Mouse (Mus musculus) inflammation-experienced regulatory T-cells, adult 16 weeks (primary cell): ENCODE data around the gene Wdr91. TPM values are rescaled to one million over a fixed set of nuclear protein-coding genes. Genes with fewer than 3 reads are reported as not detected.

ENCODE experiments used
- polyA plus RNA-seq: library from polyadenylated mRNA; unstranded; fragments of 100-300 nt; shearing (Covaris generic); gene quantifications from one replicate; pipeline ENCODE4 v1.2.1, GENCODE M21; 2017

The Wdr91 gene
- polyA plus RNA-seq: 31.7 TPM

GRCm38 (mm10) chr6:34910371-34911219, at the start of gene Wdr91:
Gene Wdr91, minus strand, starts transcription at chr6:34910876.

GRCm38 (mm10) chr6:34919956-34920355, 9.3 kb upstream of the Wdr91 start, which contains the start of gene Stra8:
Gene Stra8, plus strand, starts transcription at chr6:34920163.

DNA sequence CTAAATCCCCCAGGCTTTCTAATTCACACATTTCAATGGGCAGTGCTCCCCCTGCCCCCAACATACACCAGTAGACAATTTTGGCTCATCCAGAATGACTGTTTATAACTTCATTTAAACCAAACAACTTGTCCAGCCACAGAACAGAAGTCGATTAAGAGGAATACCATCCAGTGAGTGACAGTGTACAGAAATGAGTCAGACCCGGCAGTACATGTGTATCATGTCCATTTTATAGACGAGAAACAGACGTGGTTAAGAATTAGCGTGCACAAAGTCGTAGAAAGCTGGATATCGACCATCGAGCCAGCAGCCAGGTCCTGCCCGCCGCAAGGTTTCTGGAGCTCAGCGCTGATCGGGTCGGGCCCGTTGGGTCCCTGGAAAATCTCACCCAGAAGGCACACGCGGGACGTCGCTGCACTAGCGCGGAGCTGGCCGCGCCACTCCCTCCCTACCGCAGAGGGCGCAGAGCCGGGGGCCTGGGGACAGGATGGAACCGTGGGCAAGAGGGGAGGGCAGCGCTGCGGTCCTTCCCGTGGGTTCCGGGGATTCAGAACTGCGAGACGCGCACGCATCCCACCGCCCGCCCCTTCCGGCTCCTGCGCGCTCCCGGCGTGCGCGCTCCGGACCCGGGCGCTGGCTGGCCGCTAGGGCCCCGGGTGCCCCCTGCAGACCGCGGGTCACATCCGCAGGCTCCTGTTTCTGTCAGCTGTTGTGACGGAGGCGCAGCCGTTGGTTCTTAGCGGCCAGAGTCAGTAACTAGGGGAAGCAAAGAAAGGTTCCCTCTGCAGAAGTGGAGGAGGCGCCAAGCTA, 33.0 kb downstream of the Wdr91 start, which contains the start of gene Cyren:
Gene Cyren (minus strand): TSS at position 552 of the 813 bp plus-strand sequence.

GRCm38 (mm10) chr6:34862791-34863403, 47.8 kb downstream of the Wdr91 start, which contains the start of gene Tmem140:
Gene Tmem140, plus strand, starts transcription at chr6:34863146.

Other genes starting within 250 kb of the Wdr91 start
- 1.5 TPM for gene Agbl3, start 130.4 kb downstream of the Wdr91 start, polyA plus RNA-seq
- 22.6 TPM for gene Tmem140, start 47.7 kb downstream of the Wdr91 start, polyA plus RNA-seq
- 9.9 TPM for gene Cyren, start 32.8 kb downstream of the Wdr91 start, polyA plus RNA-seq
- gene Stra8, start 9.3 kb upstream of the Wdr91 start, polyA plus RNA-seq: not detected
- 0.94 TPM for gene Slc23a4, start 77.5 kb upstream of the Wdr91 start, polyA plus RNA-seq
- gene Cnot4, start 222.8 kb upstream of the Wdr91 start, polyA plus RNA-seq: 74.4 TPM